Mouse (Mus musculus) kidney, adult 9 months (tissue): ENCODE measurements around the gene Cfap45.

Source experiments
- DNase-seq: peaks from one replicate; pipeline ENCODE4 v3.0.0; 2022

Cfap45 gene

GRCm38 (mm10) chr1:172567758-172568157 is 47.2 kb downstream of the Cfap45 start:
- no peak for DNase-seq

- no peak for DNase-seq
Observed at GRCm38 (mm10) chr1:172580116-172580515, 59.5 kb downstream of the Cfap45 start.

- DNase-seq = no peak
Observed at GRCm38 (mm10) chr1:172582436-172582835, 61.8 kb downstream of the Cfap45 start.

GRCm38 (mm10) chr1:172584271-172584670 is 63.7 kb downstream of the Cfap45 start:
- no peak for DNase-seq

- no peak for DNase-seq
Observed at GRCm38 (mm10) chr1:172585026-172585425, 64.4 kb downstream of the Cfap45 start.

- DNase-seq = no peak
Observed at GRCm38 (mm10) chr1:172585612-172586567, 65.3 kb downstream of the Cfap45 start.

- DNase-seq = peak; percentile 39
Observed at GRCm38 (mm10) chr1:172590385-172590784, 69.8 kb downstream of the Cfap45 start, which contains the start of gene Slamf8. TSS of gene Slamf8 (minus strand) at chr1:172590568.

- no peak for DNase-seq
Observed at GRCm38 (mm10) chr1:172593321-172593720, 72.7 kb downstream of the Cfap45 start.

GRCm38 (mm10) chr1:172593956-172594355 is 73.4 kb downstream of the Cfap45 start:
- DNase-seq = no peak

- peak; percentile 60 for DNase-seq
Observed at GRCm38 (mm10) chr1:172594495-172594894, 73.9 kb downstream of the Cfap45 start.
